Mouse (Mus musculus) testis, adult 2 months (tissue): Measurements from ENCODE around the gene Wwc1.
A peak's percentile ranks its signal among the peaks of the same experiment; 100 is the strongest.

ENCODE experiments used
- CTCF ChIP-seq: fragments of 200-500 bp; IDR thresholded peaks from 2 replicates; pipeline ENCODE4 v1.5.1; 2012; ENCODE audit warnings: low read depth, mild to moderate bottlenecking, inconsistent platforms, low read length, moderate library complexity; ENCODE audit not compliant: control insufficient read depth, insufficient read depth, insufficient replicate concordance
- POLR2A ChIP-seq: fragments of 200-500 bp; IDR thresholded peaks from 2 replicates; pipeline ENCODE4 v1.6.1; 2012; ENCODE audit warnings: low read depth, mild to moderate bottlenecking, inconsistent platforms, low read length, moderate library complexity; ENCODE audit not compliant: control insufficient read depth

- TF ChIP-seq CTCF: peak; percentile 92
- peak; percentile 78 for TF ChIP-seq POLR2A
Measured at GRCm38 (mm10) chr11:35834022-35834760, 146.1 kb downstream of the Wwc1 start, which contains the start of gene Rars.
